Mouse (Mus musculus) embryonic fibroblast, embryonic 13.5 days (primary cell): ENCODE measurements around the gene Olfr193.

Experiments used
- CTCF ChIP-seq: IDR thresholded peaks from 2 replicates; pipeline ENCODE4 v1.5.1; 2011; ENCODE audit warnings: mild to moderate bottlenecking, control low read depth, low read length, moderate library complexity, borderline replicate concordance; ENCODE audit not compliant: insufficient read depth
- POLR2A ChIP-seq: IDR thresholded peaks from 2 replicates; pipeline ENCODE4 v1.6.1; 2011; ENCODE audit warnings: low read depth, mild to moderate bottlenecking, control low read depth, low read length, moderate library complexity

DNA sequence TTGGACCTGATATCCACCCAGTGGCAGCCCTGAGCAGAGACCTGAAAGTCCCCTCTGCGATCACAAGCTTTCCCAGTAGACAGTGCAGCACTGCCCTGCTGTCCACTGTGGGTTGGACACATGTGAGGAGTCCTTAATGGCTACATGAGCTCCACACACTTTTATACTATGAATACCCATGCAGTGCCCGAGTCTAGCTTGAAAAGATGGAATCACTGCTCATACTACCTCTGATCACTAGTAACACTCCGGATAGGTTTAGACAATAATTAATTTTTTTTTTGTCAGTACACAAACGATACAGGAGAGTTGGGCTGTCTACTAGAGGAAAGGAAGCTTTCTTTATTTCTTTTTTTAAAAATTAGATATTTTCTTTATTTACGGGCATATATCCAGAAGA is 33.8 kb downstream of the Olfr193 start, which contains the start of gene Olfr190:
- TF ChIP-seq CTCF (no peak), POLR2A (no peak)
